Mouse (Mus musculus) CH12.LX (cell line): ENCODE results near the gene Fam89b.

Experiments used
- CHD2 ChIP-seq: IDR thresholded peaks from 2 replicates; pipeline ENCODE4 v1.6.1; 2011; ENCODE audit warnings: low read length, improper control_type of control experiment
- CTCF ChIP-seq, 2 experiments: IDR thresholded peaks in 1 of 2; conservative IDR thresholded peaks in 1 of 2; 2 replicates each; pipeline ENCODE4 v1.5.1; 2011 to 2012; ENCODE audit warnings: low read depth in 2 of 2, low read length in 2 of 2, improper control_type of control experiment in 1 of 2, inconsistent platforms in 1 of 2, mild to moderate bottlenecking in 1 of 2, moderate library complexity in 1 of 2
- ELF1 ChIP-seq: IDR thresholded peaks from 2 replicates; pipeline ENCODE4 v1.6.1; 2014; ENCODE audit warnings: low read depth, mild to moderate bottlenecking, inconsistent platforms, low read length, improper control_type of control experiment
- EP300 ChIP-seq: IDR thresholded peaks from 2 replicates; pipeline ENCODE4 v1.6.1; 2011; ENCODE audit warnings: low read length, improper control_type of control experiment
- ETS1 ChIP-seq: conservative IDR thresholded peaks from 2 replicates; pipeline ENCODE4 v1.6.1; 2012; ENCODE audit warnings: low read depth, mild to moderate bottlenecking, inconsistent platforms, low read length, improper control_type of control experiment, moderate library complexity
- HCFC1 ChIP-seq: IDR thresholded peaks from 2 replicates; pipeline ENCODE4 v1.6.1; 2012; ENCODE audit warnings: low read depth, mild to moderate bottlenecking, inconsistent platforms, low read length, improper control_type of control experiment
- KAT2A ChIP-seq: IDR thresholded peaks from 2 replicates; pipeline ENCODE4 v1.6.1; 2012; ENCODE audit warnings: low read length, improper control_type of control experiment, inconsistent platforms; ENCODE audit not compliant: insufficient replicate concordance
- PAX5 ChIP-seq: IDR thresholded peaks from 2 replicates; pipeline ENCODE4 v1.6.1; 2012; ENCODE audit warnings: low read length, inconsistent platforms, mixed read lengths
- POLR2A ChIP-seq: IDR thresholded peaks from 2 replicates; pipeline ENCODE4 v1.6.1; 2011; ENCODE audit warnings: low read depth, mild to moderate bottlenecking, improper control_type of control experiment, low read length
- TBP ChIP-seq: conservative IDR thresholded peaks from 2 replicates; pipeline ENCODE4 v1.6.1; 2011; ENCODE audit warnings: low read depth, low read length, improper control_type of control experiment
- TCF12 ChIP-seq: IDR thresholded peaks from 2 replicates; pipeline ENCODE4 v1.6.1; 2014; ENCODE audit warnings: low read depth, mild to moderate bottlenecking, inconsistent platforms, low read length, improper control_type of control experiment
- ZC3H11A ChIP-seq: IDR thresholded peaks from 2 replicates; pipeline ENCODE4 v1.6.1; 2012; ENCODE audit warnings: low read depth, mild to moderate bottlenecking, inconsistent platforms, low read length, improper control_type of control experiment
- ZKSCAN1 ChIP-seq: IDR thresholded peaks from 2 replicates; pipeline ENCODE4 v1.6.1; 2012; ENCODE audit warnings: low read depth, inconsistent platforms, low read length, improper control_type of control experiment, borderline replicate concordance
- ZMIZ1 ChIP-seq: IDR thresholded peaks from 2 replicates; pipeline ENCODE4 v1.6.1; 2012; ENCODE audit warnings: low read depth, mild to moderate bottlenecking, inconsistent platforms, low read length, improper control_type of control experiment

DNA sequence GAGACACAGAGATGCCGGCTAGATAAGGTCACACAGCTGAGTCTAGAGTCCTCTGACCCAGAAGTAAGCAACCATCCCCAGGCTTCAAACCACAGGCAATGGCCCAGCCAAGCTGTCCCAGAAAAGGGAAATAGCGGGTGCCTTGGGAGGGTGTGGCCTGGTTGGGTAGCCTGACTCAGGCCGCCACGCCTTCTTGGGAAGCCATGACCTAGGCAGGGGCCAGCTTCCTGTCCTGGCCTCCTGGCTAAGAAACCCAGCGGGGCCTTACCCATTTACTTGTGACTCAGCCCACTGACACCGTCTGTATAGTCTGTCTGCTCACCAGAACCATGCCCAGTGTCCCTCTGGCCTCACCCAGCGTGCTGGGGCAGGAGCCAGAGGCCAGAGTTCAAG, 4.9 kb downstream of the Fam89b start:
- no peak for TF ChIP-seq CTCF (conservative IDR thresholded peaks at IDR 0.05 in 1 of 2, IDR thresholded peaks at IDR 0.05 in 1 of 2; ENCODE audit: low read depth in 2 of 2, low read length in 2 of 2)
- TF ChIP-seq ELF1 = peak; percentile 77
- TF ChIP-seq POLR2A = peak; percentile 76
- peak; percentile 28; the same call in 1 of the 2 replicates for TF ChIP-seq HCFC1
- no peak for TF ChIP-seq EP300
- TF ChIP-seq KAT2A = no peak
- no peak for TF ChIP-seq ZMIZ1
- no peak for TF ChIP-seq ZC3H11A
- peak; percentile 80 for TF ChIP-seq TBP
- peak; percentile 38; the same call in 1 of the 2 replicates for TF ChIP-seq ETS1
- TF ChIP-seq TCF12 = peak; percentile 37; the same call in 1 of the 2 replicates
- TF ChIP-seq ZKSCAN1 = no peak
- no peak for TF ChIP-seq CHD2
- no peak for TF ChIP-seq PAX5
